Mouse (Mus musculus) MEL (cell line): Measurements from ENCODE around the gene Lama5.

Experiments used
- CTCF ChIP-seq, 3 experiments: IDR thresholded peaks in 2 of 3; conservative IDR thresholded peaks in 1 of 3; 2 replicates each; pipeline ENCODE4 v1.5.1; 2011 to 2012; ENCODE audit warnings: low read length in 3 of 3, low read depth in 2 of 3, mild to moderate bottlenecking in 2 of 3, improper control_type of control experiment in 1 of 3, inconsistent platforms in 1 of 3, mixed read lengths in 1 of 3, moderate library complexity in 1 of 3; ENCODE audit not compliant: control insufficient read depth in 1 of 3, insufficient read depth in 1 of 3, poor library complexity in 1 of 3, severe bottlenecking in 1 of 3
- ZKSCAN1 ChIP-seq: IDR thresholded peaks from 2 replicates; pipeline ENCODE4 v1.6.1; 2012; ENCODE audit warnings: low read depth, mild to moderate bottlenecking, inconsistent platforms, low read length, improper control_type of control experiment, moderate library complexity

DNA sequence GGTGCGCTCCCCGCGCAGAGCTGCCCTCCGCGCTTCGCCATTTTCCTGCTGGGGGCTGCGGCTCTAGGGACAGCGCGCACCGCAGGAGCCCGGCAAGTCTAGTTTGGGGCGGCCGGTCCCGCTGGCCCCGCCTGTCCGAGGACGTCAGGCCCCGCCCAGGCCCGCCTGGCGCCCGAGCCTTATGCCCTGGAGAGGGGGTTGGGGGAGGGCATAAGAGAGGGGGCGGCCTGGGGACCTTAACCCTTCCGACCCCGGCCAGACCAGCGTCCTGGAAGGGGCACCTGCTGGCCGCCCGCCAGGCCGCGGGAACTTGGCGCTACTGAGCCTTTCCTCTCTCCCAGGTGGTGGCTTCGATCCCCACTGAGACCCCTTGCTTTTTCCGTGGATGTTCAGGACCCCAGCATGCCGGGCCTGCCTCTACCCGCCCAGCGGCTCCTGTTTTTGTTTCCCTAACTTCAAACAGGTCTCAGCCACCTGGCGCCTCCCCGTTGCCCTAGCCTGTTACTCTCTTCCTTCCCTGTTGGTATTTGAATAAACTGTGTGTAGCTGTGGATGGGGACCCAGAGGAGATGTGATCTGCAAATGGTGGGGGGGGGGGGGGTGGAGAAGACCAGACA lies at the start of gene Lama5:
- no peak for TF ChIP-seq ZKSCAN1
- TF ChIP-seq CTCF (IDR thresholded peaks at IDR 0.05 in 2 of 3, conservative IDR thresholded peaks at IDR 0.05 in 1 of 3; ENCODE audit: control insufficient read depth in 1 of 3, insufficient read depth in 1 of 3, low read depth in 2 of 3, low read length in 3 of 3, poor library complexity in 1 of 3, severe bottlenecking in 1 of 3): no peak
